Mouse (Mus musculus): ENCODE results near the gene Tfpi2. TPM values are rescaled to one million over a fixed set of nuclear protein-coding genes. Genes with fewer than 3 reads are reported as not detected.

Gene Tfpi2
- total RNA-seq (2021), result 1 to 10 TPM; 1.3 to 1.4 TPM
- long read RNA-seq, experiment 1, partial matches to known transcripts, result 0 of 1 reads
- long read RNA-seq, experiment 1, other reads (novel, unspliced or antisense), result 0 of 1 reads
- long read RNA-seq, experiment 2, result 0 reads

DNA sequence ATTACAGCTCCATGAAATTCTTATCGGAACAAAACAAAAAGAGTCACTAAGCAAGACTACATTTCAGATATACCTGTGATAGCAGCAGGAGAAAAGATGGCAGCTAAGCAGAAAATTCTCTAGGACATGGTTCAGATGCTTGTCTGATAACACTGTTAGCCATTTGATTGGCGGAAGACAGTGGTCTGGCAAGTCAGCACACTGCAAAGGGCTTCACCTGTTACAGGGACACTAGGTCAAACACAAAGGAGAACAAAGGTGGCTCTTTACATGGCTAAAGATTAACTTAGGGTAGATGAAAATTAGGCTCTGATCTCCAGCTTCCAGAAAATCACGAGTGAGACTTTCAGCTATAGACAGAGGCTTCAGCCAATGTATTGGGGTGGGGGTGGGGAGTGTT is at the start of gene Tfpi2:
Gene Tfpi2, minus strand, starts transcription at position 170 of the 400 bp plus-strand sequence.
- DNase-seq, result no peak
- intact Hi-C loops (cut with DNase I; ENCODE audit: low total_unique reads), result no loop called here

GRCm38 (mm10) chr6:4030956-4031355 is 42.2 kb upstream of the Tfpi2 start:
- DNase-seq, result no peak
- intact Hi-C loops (cut with DNase I; ENCODE audit: low total_unique reads), result no loop called here

DNA sequence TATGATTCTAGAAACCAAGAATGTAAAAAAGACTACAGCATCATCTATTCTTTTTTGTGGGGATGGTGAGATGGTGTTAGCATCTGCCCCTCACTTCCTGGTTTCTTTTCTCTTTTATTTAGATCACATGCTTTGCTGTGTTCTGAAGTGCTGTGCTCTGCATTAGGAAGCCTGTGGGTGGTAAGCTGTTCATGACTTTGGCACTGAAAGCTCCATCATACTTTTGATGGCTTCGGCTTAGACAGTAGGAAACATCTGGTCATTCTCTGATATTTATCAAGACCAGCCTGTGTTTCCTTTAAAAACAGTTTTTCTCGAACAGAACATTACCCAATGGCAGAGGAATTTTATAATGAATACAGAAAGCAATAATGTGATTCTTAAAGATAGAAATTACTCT is 37.6 kb upstream of the Tfpi2 start:
- no peak for DNase-seq
- intact Hi-C loops (cut with DNase I; ENCODE audit: low total_unique reads), result no loop called here

DNA sequence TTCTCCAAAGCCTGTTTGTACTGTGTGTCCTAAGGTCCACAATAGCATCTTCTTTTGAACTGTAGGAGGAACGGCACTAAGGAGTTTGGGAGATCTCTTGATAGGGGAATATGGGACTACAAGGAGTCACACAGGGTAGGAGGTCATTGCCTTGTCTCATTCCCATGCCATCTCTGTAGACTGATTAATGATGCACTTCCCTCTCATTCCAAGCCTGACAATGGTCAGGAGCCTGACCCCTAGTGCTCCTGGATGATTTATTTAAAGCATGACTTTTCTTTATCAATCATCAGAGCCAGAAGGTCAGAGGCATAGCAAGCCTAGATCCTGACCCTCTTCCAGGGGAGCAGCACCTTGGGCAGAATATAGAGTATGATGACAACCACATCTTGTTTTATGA is 33.9 kb upstream of the Tfpi2 start:
- intact Hi-C loops (cut with DNase I; ENCODE audit: low total_unique reads), result no loop called here

DNA sequence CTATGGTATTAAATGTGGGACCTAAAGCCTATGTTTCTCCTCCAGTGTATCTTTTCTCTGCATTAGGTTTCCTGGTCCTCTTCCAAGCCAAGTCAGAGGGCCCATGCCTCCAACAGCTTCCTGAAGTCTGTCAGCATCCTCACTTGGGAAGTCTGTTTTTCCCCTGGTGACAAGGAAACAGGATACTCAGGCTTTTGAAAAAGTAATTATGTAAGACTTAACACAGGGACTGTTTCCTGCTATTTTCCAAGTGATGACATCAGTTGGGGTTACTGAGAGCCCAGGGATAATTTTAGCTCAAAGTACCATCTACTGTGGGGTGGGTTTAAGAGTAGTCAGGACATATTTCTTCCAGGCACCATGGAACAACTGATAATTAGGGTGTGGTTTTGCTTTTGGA is 20.8 kb upstream of the Tfpi2 start:
- DNase-seq, result no peak
- intact Hi-C loops (cut with DNase I; ENCODE audit: low total_unique reads), result no loop called here

More for the DNA sequence above, 33.9 kb upstream of the Tfpi2 start:
- DNase-seq, result no peak

DNA sequence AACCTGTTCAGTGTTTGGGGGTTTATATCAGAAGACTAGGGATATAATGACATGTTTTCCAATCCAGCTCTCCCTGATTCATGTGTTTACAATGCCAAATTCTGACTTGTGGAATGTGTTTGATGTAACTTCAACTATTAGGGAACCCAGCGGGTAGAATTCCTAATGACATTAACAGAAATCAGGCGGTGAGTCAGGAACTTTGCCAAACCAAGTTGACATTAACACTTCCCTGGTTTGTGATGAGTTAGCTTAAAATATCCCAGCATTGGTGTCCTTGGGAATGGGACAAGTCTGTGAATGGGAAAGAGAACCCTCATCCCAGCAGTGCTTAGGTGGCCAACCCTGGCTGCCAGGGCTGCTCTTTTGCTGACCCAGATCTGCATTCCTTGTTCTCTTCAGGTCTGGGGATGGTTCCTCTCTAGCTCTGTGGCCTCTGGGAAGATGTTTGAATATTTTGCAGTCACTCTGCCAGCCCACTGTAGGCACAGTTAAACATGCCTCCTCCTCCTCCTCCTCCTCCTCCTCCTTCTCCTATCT is 19.9 kb upstream of the Tfpi2 start:
- intact Hi-C loops (cut with DNase I; ENCODE audit: low total_unique reads), result no loop called here
- DNase-seq, result peak; percentile 18

- no peak for DNase-seq
These were observed 16.1 kb upstream of the Tfpi2 start for GRCm38 (mm10) chr6:4004808-4005207.

GRCm38 (mm10) chr6:4003890-4004306 is 15.2 kb upstream of the Tfpi2 start, which contains the start of gene Gng11:
TSS of gene Gng11 (plus strand) at chr6:4003904.
- intact Hi-C loops (cut with DNase I; ENCODE audit: low total_unique reads), result no loop called here
- peak; percentile 87 for DNase-seq

More at GRCm38 (mm10) chr6:4004808-4005207, 16.1 kb upstream of the Tfpi2 start:
- intact Hi-C loops (cut with DNase I; ENCODE audit: low total_unique reads), result no loop called here

DNA sequence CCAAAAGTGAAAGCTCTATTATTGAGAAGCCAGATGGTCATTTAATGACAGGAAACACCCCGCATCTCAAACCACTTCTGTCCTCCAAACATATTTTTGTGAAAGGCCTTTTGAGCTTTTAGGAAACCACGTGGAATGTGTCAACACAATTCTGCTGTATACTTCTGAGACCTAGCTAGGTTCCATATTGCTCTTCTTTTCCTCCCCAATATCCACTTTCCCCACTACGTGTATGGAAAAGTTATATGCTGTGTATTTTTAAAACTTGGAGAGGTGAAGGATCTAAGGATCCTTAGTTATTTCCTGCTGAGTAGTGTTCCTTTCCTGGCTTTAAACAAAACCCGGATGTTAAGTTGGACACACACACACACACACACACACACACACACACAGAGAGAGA is 14.7 kb upstream of the Tfpi2 start:
- DNase-seq, result no peak
- intact Hi-C loops (cut with DNase I; ENCODE audit: low total_unique reads), result no loop called here

GRCm38 (mm10) chr6:4000716-4001115 is 12.0 kb upstream of the Tfpi2 start:
- no peak for DNase-seq
- intact Hi-C loops (cut with DNase I; ENCODE audit: low total_unique reads), result no loop called here

DNA sequence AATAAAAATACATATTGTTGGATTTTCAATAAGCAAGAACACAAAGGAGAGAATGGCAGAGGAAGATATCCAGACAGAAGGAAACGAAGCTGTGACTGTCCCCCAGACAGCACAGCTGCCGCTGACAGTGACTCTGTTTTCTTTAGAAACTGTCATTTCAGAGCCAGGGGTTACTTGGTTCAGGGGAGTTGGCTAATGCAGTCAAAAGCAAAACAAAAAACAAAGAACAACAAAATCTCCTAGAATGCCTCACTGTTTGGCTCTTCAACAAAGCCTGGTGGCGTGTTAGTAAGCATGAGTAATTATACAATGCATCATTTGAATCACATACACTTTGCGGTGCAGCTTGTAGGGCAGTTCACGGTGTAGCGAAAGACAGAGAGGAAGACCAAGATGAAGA is 10.6 kb upstream of the Tfpi2 start:
- intact Hi-C loops (cut with DNase I; ENCODE audit: low total_unique reads), result no loop called here
- no peak for DNase-seq

DNA sequence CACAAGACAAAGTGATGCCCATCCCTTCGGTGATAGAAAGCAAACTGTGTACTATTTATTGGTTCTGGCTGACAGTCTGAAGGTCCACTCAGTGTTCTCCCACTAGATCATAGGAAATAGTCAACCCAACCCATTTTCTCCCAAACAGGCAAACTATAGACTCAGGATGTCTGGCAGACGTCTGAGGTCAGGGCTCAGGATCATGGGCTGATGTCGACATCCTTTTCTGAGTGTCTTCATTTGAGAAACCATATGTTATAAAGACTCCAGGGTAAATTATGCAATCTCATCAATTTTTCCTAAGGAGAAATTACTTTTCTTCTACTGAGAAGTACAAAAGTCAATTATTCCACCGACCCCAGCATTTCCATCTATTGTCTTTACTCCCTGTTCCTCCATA is 9.4 kb upstream of the Tfpi2 start:
- intact Hi-C loops (cut with DNase I; ENCODE audit: low total_unique reads), result no loop called here
- no peak for DNase-seq

DNA sequence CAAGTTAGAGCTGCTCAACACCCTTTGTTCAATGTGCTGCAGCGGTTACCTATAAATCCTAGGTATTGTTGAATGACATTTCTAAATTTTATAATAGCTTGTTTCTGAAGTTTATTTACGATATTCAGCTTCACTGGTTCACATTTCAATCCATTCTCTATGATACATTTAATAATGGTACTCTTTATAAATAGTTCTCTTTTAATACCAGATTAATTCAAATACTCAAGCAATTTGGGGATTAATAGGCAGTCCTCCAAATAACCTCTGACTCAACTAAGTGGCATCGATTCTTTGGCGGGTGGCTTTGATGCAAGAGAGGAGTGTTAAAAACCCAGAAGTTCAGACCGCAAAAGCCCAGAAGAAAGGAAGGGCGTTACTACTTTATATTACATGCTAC is 4.8 kb upstream of the Tfpi2 start, which contains the start of gene Gngt1:
Gene Gngt1, plus strand, starts transcription at position 301 of the 400 bp plus-strand sequence.
- no peak for DNase-seq
- intact Hi-C loops (cut with DNase I; ENCODE audit: low total_unique reads), result no loop called here

GRCm38 (mm10) chr6:3982661-3983284 is 5.9 kb downstream of the Tfpi2 start:
- DNase-seq, result no peak
- intact Hi-C loops (cut with DNase I; ENCODE audit: low total_unique reads), result no loop called here

DNA sequence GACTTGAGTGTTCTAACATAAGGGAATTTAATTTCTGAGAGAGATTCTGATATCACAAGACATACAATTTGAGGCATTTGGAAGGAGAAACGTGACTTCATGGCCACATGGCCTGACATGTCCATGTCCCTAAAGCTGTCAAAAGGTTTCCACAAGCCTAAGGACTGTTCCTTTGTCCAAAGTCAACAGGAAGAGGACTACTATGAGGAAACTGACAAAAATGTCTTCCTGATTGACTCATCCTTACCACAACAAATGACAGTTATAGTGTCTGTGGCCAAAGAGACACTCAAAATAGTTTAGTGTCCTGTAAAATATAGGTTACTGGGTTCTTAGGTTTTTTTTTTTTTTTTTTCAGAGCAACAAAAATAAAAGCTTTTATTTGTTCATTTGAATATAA is 15.0 kb downstream of the Tfpi2 start:
- intact Hi-C loops (cut with DNase I; ENCODE audit: low total_unique reads), result no loop called here
- DNase-seq, result no peak

DNA sequence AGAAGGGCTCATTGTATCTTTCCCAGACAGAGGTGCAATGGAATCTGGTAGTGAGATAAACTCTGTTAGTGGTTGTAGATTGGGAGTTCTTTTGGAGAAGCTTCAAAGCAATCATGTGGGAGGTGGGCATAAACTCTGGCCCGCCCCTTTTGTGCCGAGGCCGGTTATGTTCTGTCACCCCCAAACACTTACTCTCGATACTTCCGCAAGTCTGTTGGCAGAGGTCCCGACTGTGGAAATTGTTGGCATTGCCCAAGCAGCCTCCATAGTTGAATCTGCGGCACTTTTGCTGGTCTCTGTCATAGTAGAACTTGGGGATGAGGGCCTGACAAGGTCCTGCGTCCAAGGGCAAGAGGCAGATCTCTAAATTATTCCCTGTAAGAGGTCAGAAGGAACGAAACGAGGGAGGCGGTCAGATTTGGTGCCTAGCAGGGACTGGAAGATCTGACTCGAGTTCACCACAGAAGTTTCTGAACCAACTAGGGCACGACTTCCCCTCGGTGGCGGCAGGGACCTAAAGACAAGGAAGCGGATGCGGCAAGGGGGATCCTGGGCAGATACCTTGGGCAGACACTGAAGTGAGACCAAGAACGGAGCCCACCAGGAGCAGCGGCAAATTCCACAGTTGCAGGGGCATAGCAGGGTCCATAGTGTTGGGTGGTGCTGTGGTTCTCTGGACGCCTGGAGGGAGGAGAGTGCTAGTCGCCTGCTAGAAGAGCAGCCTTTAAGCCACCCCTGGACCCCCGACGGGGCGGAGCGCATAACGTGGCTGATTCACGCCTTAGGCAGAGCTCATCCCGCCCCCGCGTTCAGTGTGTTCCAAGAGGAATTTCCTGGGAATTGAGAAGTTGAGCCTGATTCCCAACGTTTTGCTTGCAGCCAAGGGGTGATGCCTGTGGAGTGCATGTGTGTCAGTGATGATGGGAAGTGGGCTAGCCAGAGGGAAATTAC is 20.8 kb downstream of the Tfpi2 start:
- DNase-seq, result peak; percentile 39
- intact Hi-C loops (cut with DNase I; ENCODE audit: low total_unique reads), result no loop called here

DNA sequence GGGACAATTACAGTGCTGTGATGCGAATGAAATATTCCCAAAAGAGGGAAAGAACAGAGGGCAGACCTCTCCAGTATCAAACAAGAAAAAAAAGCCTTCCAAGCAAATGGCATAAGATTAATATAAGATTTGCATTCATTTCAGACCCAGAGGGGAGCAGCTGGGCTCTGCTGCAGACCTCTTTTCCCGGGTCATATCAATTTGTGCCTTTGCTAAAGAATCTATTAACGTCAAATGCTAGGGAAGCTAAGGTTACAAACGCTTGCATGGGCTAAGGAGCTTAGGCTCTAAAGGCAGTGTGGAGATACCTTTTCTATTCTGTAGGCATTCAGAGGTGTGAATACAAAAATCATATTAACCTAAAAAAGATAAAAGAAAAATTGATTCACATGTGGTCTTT is 33.8 kb downstream of the Tfpi2 start:
- no peak for DNase-seq
- intact Hi-C loops (cut with DNase I; ENCODE audit: low total_unique reads), result no loop called here

DNA sequence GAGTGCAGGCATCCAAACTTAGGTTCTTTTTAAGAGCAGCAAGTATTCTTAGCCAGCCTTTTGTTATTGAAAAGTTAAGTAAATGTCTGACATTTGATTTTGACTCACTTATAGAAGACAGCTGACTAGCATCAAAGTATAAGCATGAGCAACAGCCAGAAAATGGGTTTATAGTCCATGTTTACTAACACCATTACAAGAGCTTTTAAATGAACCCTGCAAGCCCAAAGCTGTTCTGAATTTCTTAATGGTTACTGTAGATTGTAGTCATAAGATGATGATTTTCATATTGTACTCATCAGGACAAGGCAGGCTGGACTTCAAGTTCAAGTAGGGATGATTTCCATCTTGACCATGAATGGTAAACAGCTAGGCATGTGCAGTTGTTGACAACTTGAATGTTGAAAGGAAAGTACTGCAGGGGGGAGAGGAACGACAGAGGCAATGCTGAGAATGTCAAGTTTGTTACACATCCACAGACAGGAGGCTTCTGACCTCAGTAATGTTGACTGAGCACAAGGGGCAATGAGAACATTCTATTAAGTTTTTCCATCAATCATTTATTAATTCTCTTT is 52.5 kb downstream of the Tfpi2 start:
- intact Hi-C loops (cut with DNase I; ENCODE audit: low total_unique reads), result no loop called here
- no peak for DNase-seq

- intact Hi-C loops (cut with DNase I; ENCODE audit: low total_unique reads), result no loop called here
- DNase-seq, result no peak
These were observed 53.1 kb downstream of the Tfpi2 start for GRCm38 (mm10) chr6:3935606-3936005.

DNA sequence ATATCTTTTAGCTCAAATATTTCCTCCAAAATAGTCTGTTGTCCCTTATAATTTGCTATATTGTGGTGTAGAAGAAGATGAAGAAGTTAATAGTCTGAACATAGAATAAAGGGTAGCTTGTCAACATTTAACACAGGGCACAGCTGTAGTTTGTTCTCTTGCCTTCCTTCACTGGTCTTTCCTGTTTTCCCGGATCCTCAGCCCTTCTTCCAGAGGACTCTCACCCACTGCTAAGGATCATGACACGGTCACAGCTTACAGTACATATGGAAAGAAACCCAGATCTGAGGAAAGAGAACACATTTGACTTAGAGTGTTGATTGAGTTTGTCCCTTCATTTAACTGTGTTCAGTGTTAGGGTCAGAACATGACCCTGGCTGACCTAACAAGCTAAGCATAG is 53.7 kb downstream of the Tfpi2 start:
- intact Hi-C loops (cut with DNase I; ENCODE audit: low total_unique reads), result no loop called here

More for the DNA sequence above, 53.7 kb downstream of the Tfpi2 start:
- no peak for DNase-seq
